Mouse (Mus musculus): Measurements from ENCODE around the gene Otud7a. TPM values are rescaled to one million over a fixed set of nuclear protein-coding genes. Genes with fewer than 3 reads are reported as not detected.

Otud7a gene
- polyA plus RNA-seq, 1 experiment from 2014 or later: 0.16 TPM

- H3K4me2 ChIP-seq (ENCODE audit: low read depth, low read length): no peak overlapping the region
- H3K9me3 ChIP-seq (replicated peaks; ENCODE audit: control insufficient read depth, low read length): no peaks in the 10 kb centered on the region
- no peak overlapping the region for H3K9ac ChIP-seq (ENCODE audit: low read length)
- 85% methylated on average over 4 of the region's 4 CpGs for WGBS
- H3K27ac ChIP-seq (ENCODE audit: low read length): no peak overlapping the region
- no peaks in the 10 kb centered on the region for H3K4me1 ChIP-seq (ENCODE audit: control insufficient read depth, insufficient read depth, low read length)
- no peak overlapping the region for H3K4me3 ChIP-seq (ENCODE audit: low read length)
- no peaks in the 10 kb centered on the region for H3K36me3 ChIP-seq (ENCODE audit: control insufficient read depth, insufficient read depth)
- no peaks in the 10 kb centered on the region for H3K27me3 ChIP-seq (ENCODE audit: control insufficient read depth, insufficient read depth, low read length)
- no peak for ATAC-seq (replicated peaks; ENCODE audit: extremely low read depth, insufficient read depth, low FRiP score)
These were observed 242.5 kb downstream of the Otud7a start for GRCm38 (mm10) chr7:63687056-63687455.

DNA sequence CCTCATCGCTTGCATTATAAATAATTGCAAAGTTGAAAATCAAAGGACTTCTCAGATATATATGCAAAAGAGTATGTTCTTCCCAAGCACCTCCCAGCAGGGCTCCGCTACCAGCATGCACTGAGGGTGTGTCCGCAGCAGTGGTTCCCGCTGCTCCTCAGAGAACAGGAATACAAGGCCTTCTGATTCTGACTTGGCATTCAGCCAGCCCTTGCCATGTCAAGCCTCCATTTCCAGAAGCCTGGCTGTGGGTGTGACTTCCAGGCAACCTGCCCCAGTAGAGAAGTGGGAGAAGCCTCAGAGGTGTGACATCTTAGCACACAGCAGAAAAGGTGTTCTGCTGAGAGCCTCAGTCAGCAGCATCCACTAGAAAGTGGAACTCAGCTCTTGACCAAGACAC is 253.4 kb downstream of the Otud7a start:
- no peaks in the 10 kb centered on the region for H3K4me1 ChIP-seq (ENCODE audit: control insufficient read depth, insufficient read depth, low read length)
- no peak overlapping the region for H3K27ac ChIP-seq (ENCODE audit: low read length)
- no peak for ATAC-seq (replicated peaks; ENCODE audit: extremely low read depth, insufficient read depth, low FRiP score)
- no peaks in the 10 kb centered on the region for H3K9me3 ChIP-seq (replicated peaks; ENCODE audit: control insufficient read depth, low read length)
- H3K4me3 ChIP-seq (ENCODE audit: low read length): no peak overlapping the region
- no peak overlapping the region for H3K4me2 ChIP-seq (ENCODE audit: low read depth, low read length)
- H3K9ac ChIP-seq (ENCODE audit: low read length): no peak overlapping the region
- no peaks in the 10 kb centered on the region for H3K27me3 ChIP-seq (ENCODE audit: control insufficient read depth, insufficient read depth, low read length)
- WGBS: 74% methylated on average over 4 of the region's 4 CpGs
- no peaks in the 10 kb centered on the region for H3K36me3 ChIP-seq (ENCODE audit: control insufficient read depth, insufficient read depth)

DNA sequence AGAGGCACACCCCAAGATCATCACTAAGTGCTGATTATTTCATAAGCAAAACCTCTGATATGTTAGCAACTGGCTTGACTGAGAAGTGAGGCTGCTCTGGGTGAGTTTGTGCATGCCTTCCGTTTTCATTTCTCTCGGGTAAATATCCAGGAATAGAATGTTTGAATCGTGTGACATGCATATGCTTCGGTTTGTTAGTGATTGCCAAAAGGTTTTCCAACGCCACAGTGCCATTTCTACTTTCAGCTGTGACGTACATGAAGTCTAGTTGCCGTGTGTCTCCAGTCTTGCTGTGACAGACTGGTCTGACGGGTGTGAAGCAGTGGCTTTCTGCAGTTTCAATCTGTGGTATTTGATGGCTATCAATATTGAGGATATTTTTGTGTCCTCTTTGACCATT is 273.4 kb downstream of the Otud7a start:
- Histone ChIP-seq H3K4me2 (ENCODE audit: low read depth, low read length) (no peak overlapping the region), H3K4me1 (ENCODE audit: control insufficient read depth, insufficient read depth, low read length) (no peaks in the 10 kb centered on the region), H3K27ac (ENCODE audit: low read length) (no peak overlapping the region), H3K27me3 (ENCODE audit: control insufficient read depth, insufficient read depth, low read length) (no peaks in the 10 kb centered on the region), H3K36me3 (ENCODE audit: control insufficient read depth, insufficient read depth) (no peaks in the 10 kb centered on the region), H3K4me3 (ENCODE audit: low read length) (no peak overlapping the region), H3K9me3 (replicated peaks; ENCODE audit: control insufficient read depth, low read length) (no peaks in the 10 kb centered on the region), H3K9ac (ENCODE audit: low read length) (no peak overlapping the region)
- no peak for ATAC-seq (replicated peaks; ENCODE audit: extremely low read depth, insufficient read depth, low FRiP score)
- WGBS: 73% methylated on average over 8 of the region's 8 CpGs

GRCm38 (mm10) chr7:63719183-63719944 is 274.8 kb downstream of the Otud7a start:
- no peak overlapping the region for H3K27ac ChIP-seq (ENCODE audit: low read length)
- H3K9ac ChIP-seq (ENCODE audit: low read length): no peak overlapping the region
- no peaks in the 10 kb centered on the region for H3K27me3 ChIP-seq (ENCODE audit: control insufficient read depth, insufficient read depth, low read length)
- no peaks in the 10 kb centered on the region for H3K36me3 ChIP-seq (ENCODE audit: control insufficient read depth, insufficient read depth)
- 82% methylated on average over 13 of the region's 13 CpGs for WGBS
- no peaks in the 10 kb centered on the region for H3K9me3 ChIP-seq (replicated peaks; ENCODE audit: control insufficient read depth, low read length)
- H3K4me3 ChIP-seq (ENCODE audit: low read length): no peak overlapping the region
- no peaks in the 10 kb centered on the region for H3K4me1 ChIP-seq (ENCODE audit: control insufficient read depth, insufficient read depth, low read length)
- H3K4me2 ChIP-seq (ENCODE audit: low read depth, low read length): no peak overlapping the region
- no peak for ATAC-seq (replicated peaks; ENCODE audit: extremely low read depth, insufficient read depth, low FRiP score)

DNA sequence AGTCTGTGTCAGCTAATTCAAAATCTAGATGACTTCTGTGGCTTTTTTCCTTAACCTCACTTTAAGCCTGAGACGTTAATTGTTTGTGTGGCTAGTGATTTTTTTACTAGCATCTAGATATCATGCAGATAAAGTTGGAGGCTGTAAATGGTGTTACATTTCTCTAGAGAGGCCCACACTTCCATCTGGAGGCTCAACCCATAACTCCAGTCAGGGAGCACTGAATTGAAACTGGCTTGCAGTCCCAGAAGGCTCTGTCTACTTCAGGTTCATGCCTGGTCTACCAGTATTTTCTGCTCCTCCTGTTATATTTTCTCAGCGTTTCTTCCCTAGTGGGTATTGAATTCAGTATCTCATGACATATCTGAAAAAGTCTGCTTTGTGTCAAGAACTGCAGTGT is 276.1 kb downstream of the Otud7a start:
- H3K4me2 ChIP-seq (ENCODE audit: low read depth, low read length): no peak overlapping the region

DNA sequence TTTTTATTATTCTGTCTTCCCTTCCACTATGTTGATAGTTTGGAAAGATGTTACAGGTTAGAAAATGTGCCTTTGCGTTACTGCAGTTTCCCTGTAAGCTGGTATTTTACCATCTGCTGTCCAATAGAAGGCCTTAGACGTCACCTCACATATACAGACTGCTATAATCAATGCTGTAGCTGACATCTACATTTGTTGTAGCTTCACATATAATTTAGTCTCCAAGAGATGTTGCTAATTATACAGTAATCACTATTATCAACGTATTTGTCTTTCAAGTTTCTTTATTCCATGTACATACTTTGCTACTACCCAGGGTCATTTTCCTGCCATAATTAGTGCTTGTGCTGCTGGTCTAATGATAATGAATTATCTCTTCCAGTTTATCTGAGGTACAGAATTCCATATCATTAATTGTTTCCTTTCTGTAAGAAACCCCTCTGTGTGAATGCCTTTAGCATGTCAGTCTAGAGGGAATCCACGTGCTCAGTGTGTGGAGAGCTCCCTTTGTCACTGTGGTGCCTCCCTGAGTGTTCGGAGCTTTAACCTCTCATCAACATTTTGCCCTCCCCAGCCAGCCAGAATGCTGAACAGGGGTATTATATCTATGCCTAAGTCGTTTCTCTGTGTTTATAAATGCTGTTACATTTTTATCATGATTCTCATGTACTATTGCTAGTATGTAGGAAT is 280.6 kb downstream of the Otud7a start:
- ATAC-seq (replicated peaks; ENCODE audit: extremely low read depth, insufficient read depth, low FRiP score): no peak

More for the DNA sequence above, 276.1 kb downstream of the Otud7a start:
- H3K9me3 ChIP-seq (replicated peaks; ENCODE audit: control insufficient read depth, low read length): no peaks in the 10 kb centered on the region
- no peak overlapping the region for H3K9ac ChIP-seq (ENCODE audit: low read length)
- H3K27ac ChIP-seq (ENCODE audit: low read length): no peak overlapping the region
- H3K4me3 ChIP-seq (ENCODE audit: low read length): no peak overlapping the region
- no peaks in the 10 kb centered on the region for H3K4me1 ChIP-seq (ENCODE audit: control insufficient read depth, insufficient read depth, low read length)
- 26% methylated on average over 2 of the region's 2 CpGs for WGBS
- no peaks in the 10 kb centered on the region for H3K27me3 ChIP-seq (ENCODE audit: control insufficient read depth, insufficient read depth, low read length)
- ATAC-seq (replicated peaks; ENCODE audit: extremely low read depth, insufficient read depth, low FRiP score): no peak
- H3K36me3 ChIP-seq (ENCODE audit: control insufficient read depth, insufficient read depth): no peaks in the 10 kb centered on the region

GRCm38 (mm10) chr7:63729605-63730004 is 285.1 kb downstream of the Otud7a start:
- ATAC-seq (replicated peaks; ENCODE audit: extremely low read depth, insufficient read depth, low FRiP score): no peak
- WGBS: 85% methylated on average over 5 of the region's 5 CpGs
- H3K36me3 ChIP-seq (ENCODE audit: control insufficient read depth, insufficient read depth): no peaks in the 10 kb centered on the region

More for the DNA sequence above, 280.6 kb downstream of the Otud7a start:
- Histone ChIP-seq H3K36me3 (ENCODE audit: control insufficient read depth, insufficient read depth) (no peaks in the 10 kb centered on the region), H3K4me2 (ENCODE audit: low read depth, low read length) (no peak overlapping the region), H3K27ac (ENCODE audit: low read length) (no peak overlapping the region), H3K4me1 (ENCODE audit: control insufficient read depth, insufficient read depth, low read length) (no peaks in the 10 kb centered on the region), H3K27me3 (ENCODE audit: control insufficient read depth, insufficient read depth, low read length) (no peaks in the 10 kb centered on the region), H3K9ac (ENCODE audit: low read length) (no peak overlapping the region), H3K4me3 (ENCODE audit: low read length) (no peak overlapping the region), H3K9me3 (replicated peaks; ENCODE audit: control insufficient read depth, low read length) (no peaks in the 10 kb centered on the region)
- WGBS: 53% methylated on average over 6 of the region's 6 CpGs

DNA sequence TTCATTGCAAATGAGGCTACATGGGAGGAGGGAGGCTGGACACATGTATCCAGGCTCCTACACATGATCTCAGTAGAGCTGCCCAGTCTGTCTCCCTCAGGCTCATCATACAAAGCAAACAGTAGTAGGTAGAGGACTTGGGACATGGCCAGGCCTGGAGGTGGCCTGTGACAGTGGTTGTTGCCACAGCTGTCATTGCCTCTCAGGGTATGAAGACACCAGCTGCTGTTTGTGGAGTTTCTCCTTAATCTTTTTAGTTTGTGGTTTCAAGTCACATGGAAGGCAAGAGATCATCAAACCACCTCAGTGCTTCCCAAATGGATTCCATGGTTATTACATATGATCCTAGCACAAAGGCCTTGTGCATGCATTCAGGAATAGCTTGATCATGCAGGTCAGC is 285.5 kb downstream of the Otud7a start:
- ATAC-seq (replicated peaks; ENCODE audit: extremely low read depth, insufficient read depth, low FRiP score): no peak
- H3K4me3 ChIP-seq (ENCODE audit: low read length): no peak overlapping the region
- no peaks in the 10 kb centered on the region for H3K9me3 ChIP-seq (replicated peaks; ENCODE audit: control insufficient read depth, low read length)
- H3K9ac ChIP-seq (ENCODE audit: low read length): no peak overlapping the region
- no peaks in the 10 kb centered on the region for H3K27me3 ChIP-seq (ENCODE audit: control insufficient read depth, insufficient read depth, low read length)
- H3K4me1 ChIP-seq (ENCODE audit: control insufficient read depth, insufficient read depth, low read length): no peaks in the 10 kb centered on the region
- H3K36me3 ChIP-seq (ENCODE audit: control insufficient read depth, insufficient read depth): no peaks in the 10 kb centered on the region
- H3K27ac ChIP-seq (ENCODE audit: low read length): no peak overlapping the region
- no peak overlapping the region for H3K4me2 ChIP-seq (ENCODE audit: low read depth, low read length)

More at GRCm38 (mm10) chr7:63729605-63730004, 285.1 kb downstream of the Otud7a start:
- Histone ChIP-seq H3K4me1 (ENCODE audit: control insufficient read depth, insufficient read depth, low read length) (no peaks in the 10 kb centered on the region), H3K9me3 (replicated peaks; ENCODE audit: control insufficient read depth, low read length) (no peaks in the 10 kb centered on the region), H3K4me3 (ENCODE audit: low read length) (no peak overlapping the region), H3K27me3 (ENCODE audit: control insufficient read depth, insufficient read depth, low read length) (no peaks in the 10 kb centered on the region), H3K27ac (ENCODE audit: low read length) (no peak overlapping the region), H3K9ac (ENCODE audit: low read length) (no peak overlapping the region), H3K4me2 (ENCODE audit: low read depth, low read length) (no peak overlapping the region)

DNA sequence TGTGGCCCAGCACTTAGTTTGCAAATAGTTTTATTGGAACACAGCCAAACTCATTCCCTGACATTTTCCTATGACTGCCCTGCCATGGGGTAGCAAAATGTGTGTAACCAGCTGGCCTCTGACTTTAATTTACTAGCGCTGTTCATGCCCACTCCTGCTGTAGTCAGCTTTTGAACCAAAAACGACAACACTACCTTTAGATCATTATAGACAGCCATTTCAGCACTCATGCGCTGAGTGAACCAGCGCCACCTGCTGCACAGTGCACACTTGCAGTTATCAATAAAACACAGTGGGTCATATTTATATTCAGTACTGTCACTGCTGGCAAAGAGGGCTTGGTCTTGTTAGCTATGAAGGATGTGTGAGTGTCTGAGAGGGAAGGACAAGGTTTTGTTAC is 293.2 kb downstream of the Otud7a start:
- no peaks in the 10 kb centered on the region for H3K4me1 ChIP-seq (ENCODE audit: control insufficient read depth, insufficient read depth, low read length)
- H3K27me3 ChIP-seq (ENCODE audit: control insufficient read depth, insufficient read depth, low read length): no peaks in the 10 kb centered on the region
- 70% methylated on average over 4 of the region's 4 CpGs for WGBS
- no peak overlapping the region for H3K27ac ChIP-seq (ENCODE audit: low read length)
- ATAC-seq (replicated peaks; ENCODE audit: extremely low read depth, insufficient read depth, low FRiP score): no peak
- no peak overlapping the region for H3K4me3 ChIP-seq (ENCODE audit: low read length)
- H3K4me2 ChIP-seq (ENCODE audit: low read depth, low read length): no peak overlapping the region
- H3K36me3 ChIP-seq (ENCODE audit: control insufficient read depth, insufficient read depth): no peaks in the 10 kb centered on the region
- no peak overlapping the region for H3K9ac ChIP-seq (ENCODE audit: low read length)
- no peaks in the 10 kb centered on the region for H3K9me3 ChIP-seq (replicated peaks; ENCODE audit: control insufficient read depth, low read length)
